9 mouse cellular contexts compared by ENCODE assay signal in the genomic region with DNA sequence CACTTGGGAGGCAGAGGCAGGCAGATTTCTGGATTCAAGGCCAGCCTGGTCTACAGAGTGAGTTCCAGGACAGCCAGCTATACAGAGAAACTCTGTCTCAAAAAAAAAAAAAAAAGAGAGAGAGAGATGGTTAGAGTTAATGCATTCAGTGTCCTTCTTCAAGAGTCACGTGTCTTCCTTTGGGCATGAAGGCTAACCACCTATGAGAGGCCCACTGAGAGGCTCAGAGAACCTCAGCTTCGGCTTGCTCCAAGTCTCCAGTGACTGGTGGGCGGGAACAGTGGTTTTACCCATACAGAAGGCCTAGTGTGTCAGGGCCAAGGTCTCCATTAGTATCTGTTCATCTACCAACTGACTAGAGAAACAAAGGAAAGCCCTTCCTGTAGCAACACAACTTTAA. TPM values are rescaled to one million over a fixed set of nuclear protein-coding genes. Genes with fewer than 3 reads are reported as not detected.
A peak's percentile ranks its signal among the peaks of the same experiment; 100 is the strongest.
DNase-seq lines count a peak whose midpoint lies in the region; ATAC-seq and TF ChIP-seq lines count a peak whose summit lies in the region.
"Had no signal": no experiment of that assay in that cellular context is flagged by ENCODE, and none has a peak within 500 bp of the region (broad histone marks: within the 10 kb centered on the region; RNA-seq: fewer than 3 reads in every experiment).

No protein-coding gene starts in this region.

- no peak overlapping the region for H3K9ac ChIP-seq in heart, adult 2 months (ENCODE audit: low read depth, low read length)
- no peak overlapping the region for H3K9ac ChIP-seq in lung, postnatal 0 days (replicated peaks; ENCODE audit: low read depth)

- no peak for TF ChIP-seq CTCF in heart, adult 2 months (IDR thresholded peaks at IDR 0.05)
- TF ChIP-seq CTCF in spleen, adult 2 months (IDR thresholded peaks at IDR 0.05; ENCODE audit: extremely low read depth, insufficient read depth, insufficient read length, insufficient replicate concordance) = no peak
- TF ChIP-seq CTCF in lung, postnatal 0 days (IDR thresholded peaks at IDR 0.05) = no peak

- H3K4me1 ChIP-seq in heart, adult 2 months (ENCODE audit: control insufficient read depth, insufficient read depth, low read length) = peaks cover 3% of the 10 kb centered on the region
- peaks cover 20% of the 10 kb centered on the region; the same call in 1 of the 2 replicates for H3K4me1 ChIP-seq in spleen, adult 2 months (ENCODE audit: control insufficient read depth, insufficient read depth, insufficient read length)
- H3K4me1 ChIP-seq in lung, postnatal 0 days (ENCODE audit: insufficient read depth, low read depth, low read length) = peaks cover 7% of the 10 kb centered on the region; the same call in 1 of the 2 replicates

- peak; percentile 3; the same call in 1 of the 2 replicates for ATAC-seq in lung, postnatal 0 days

- H3K4me3 ChIP-seq in heart, adult 2 months = no peak overlapping the region
- H3K4me3 ChIP-seq in spleen, adult 2 months (ENCODE audit: extremely low read depth, insufficient read depth, insufficient read length) = no peak overlapping the region
- H3K4me3 ChIP-seq in lung, postnatal 0 days (ENCODE audit: low read depth, low read length) = no peak overlapping the region

- no peak for DNase-seq in heart, adult 2 months
- DNase-seq in heart, adult 11 months = no peak
- DNase-seq in spleen, adult 2 months (ENCODE audit: low read depth in 1 of 2, low spot score in 2 of 2) = no peak
- DNase-seq in spleen, adult 12 weeks (ENCODE audit: low spot score) = no peak
- no peak for DNase-seq in lung, postnatal 0 days (ENCODE audit: low spot score)
- no peak for DNase-seq in cerebellum, adult 11-12 months
- DNase-seq in right cerebral cortex, postnatal 14 days = no peak
- DNase-seq in urinary bladder, adult 2 months (ENCODE audit: low spot score) = no peak

- H3K4me2 ChIP-seq in lung, postnatal 0 days (replicated peaks; ENCODE audit: low read depth, low read length) = 0 out of 2 replicates have a peak overlapping the region, but pooled peaks have one; percentile 54

- no peaks in the 10 kb centered on the region for H3K27me3 ChIP-seq in heart, adult 2 months (ENCODE audit: control insufficient read depth, insufficient read depth, low read length)
- no peaks in the 10 kb centered on the region for H3K27me3 ChIP-seq in spleen, adult 2 months (ENCODE audit: control insufficient read depth, insufficient read depth, low read length)
- H3K27me3 ChIP-seq in lung, postnatal 0 days (replicated peaks; ENCODE audit: insufficient read depth, low read length) = no peaks in the 10 kb centered on the region

- H3K36me3 ChIP-seq in heart, adult 2 months (ENCODE audit: control insufficient read depth, insufficient read depth, low read length) = no peaks in the 10 kb centered on the region
- no peaks in the 10 kb centered on the region for H3K36me3 ChIP-seq in spleen, adult 2 months (ENCODE audit: control insufficient read depth, insufficient read depth, low read length)
- no peaks in the 10 kb centered on the region for H3K36me3 ChIP-seq in lung, postnatal 0 days (ENCODE audit: insufficient read depth, low read length)

- TF ChIP-seq POLR2A in heart, adult 2 months (IDR thresholded peaks at IDR 0.05; ENCODE audit: insufficient read depth, low read depth, low read length) = no peak
- no peak for TF ChIP-seq POLR2A in spleen, adult 2 months (IDR thresholded peaks at IDR 0.05; ENCODE audit: low read depth, low read length)

- peak overlapping the region; percentile 75 for H3K27ac ChIP-seq in heart, adult 2 months
- H3K27ac ChIP-seq in spleen, adult 2 months (ENCODE audit: insufficient read depth, low read length) = peak overlapping the region; percentile 44; the same call in 1 of the 2 replicates
- peak overlapping the region; percentile 66 for H3K27ac ChIP-seq in lung, postnatal 0 days (ENCODE audit: low read length)

- intact Hi-C loops in heart, adult 2 months (cut with DNase I) = loop anchor here (5.0 kb wide), 1 partner anchor 83 kb away; no protein-coding TSS in a partner anchor

- H3K79me2 ChIP-seq in heart, adult 2 months (replicated peaks; ENCODE audit: control insufficient read depth, insufficient read depth, low read length) = no peaks in the 10 kb centered on the region

- H3K9me3 ChIP-seq in lung, postnatal 0 days (ENCODE audit: low read length) = no peaks in the 10 kb centered on the region

- no peak for TF ChIP-seq EP300 in heart, adult 2 months (IDR thresholded peaks at IDR 0.05; ENCODE audit: insufficient read depth, low read depth, low read length)
- TF ChIP-seq EP300 in lung, postnatal 0 days (IDR thresholded peaks at IDR 0.05) = no peak

- WGBS in heart, adult 2 months = 72% methylated on average over 3 of the region's 3 CpGs
- 51% methylated on average over 3 of the region's 3 CpGs for WGBS in spleen, adult 2 months
- WGBS in lung, postnatal 0 days = 64% methylated on average over 3 of the region's 3 CpGs

RNA-seq across cellular contexts. Expression of gene Pla1a, which starts 33.9 kb away (rescaled TPM):
- 1 to 10 TPM; 6.8 to 8.8 TPM for total RNA-seq in heart, adult 2 months (2021)
- polyA plus RNA-seq in heart, adult 2 months (2012; rRNA removed) = 9.6 and 13.6 TPM in 2 replicates
- polyA plus RNA-seq in spleen, adult 2 months (2012; rRNA removed) = 0.54 and 0.88 TPM in 2 replicates
- polyA plus RNA-seq in lung, postnatal 0 days (2015; fragmentation: Nextera tagmentation; extraction: Ambion mirVana) = 1.2 and 1.6 TPM in 2 replicates
- 12.7 and 13.8 TPM in 2 replicates for polyA plus RNA-seq in urinary bladder, adult 2 months (2012; rRNA removed)

RNA-seq across cellular contexts. Expression of gene Popdc2, which starts 37.1 kb away (rescaled TPM):
- 100 to 1,000 TPM; 462 to 476 TPM for total RNA-seq in heart, adult 2 months (2021)
- polyA plus RNA-seq in heart, adult 2 months (2012; rRNA removed) = 695 and 745 TPM in 2 replicates
- 3.3 and 4.8 TPM in 2 replicates for polyA plus RNA-seq in spleen, adult 2 months (2012; rRNA removed)
- polyA plus RNA-seq in lung, postnatal 0 days (2015; fragmentation: Nextera tagmentation; extraction: Ambion mirVana) = 4.7 and 6.5 TPM in 2 replicates
- 167 and 176 TPM in 2 replicates for polyA plus RNA-seq in urinary bladder, adult 2 months (2012; rRNA removed)

RNA-seq across cellular contexts. Expression of gene Gm21987, which starts 52.2 kb away (rescaled TPM):
- total RNA-seq in heart, adult 2 months (2021) = not detected
- not detected in 2 replicates for polyA plus RNA-seq in heart, adult 2 months (2012; rRNA removed)
- polyA plus RNA-seq in spleen, adult 2 months (2012; rRNA removed) = not detected in 2 replicates
- polyA plus RNA-seq in lung, postnatal 0 days (2015; fragmentation: Nextera tagmentation; extraction: Ambion mirVana) = not detected in 2 replicates
- polyA plus RNA-seq in urinary bladder, adult 2 months (2012; rRNA removed) = 0.25 TPM in 1 of 2 replicates, not detected in the other
- total RNA-seq: liver, adult 2 months had no signal
- polyA plus RNA-seq: liver, adult 2 months had no signal

RNA-seq across cellular contexts. Expression of gene Cox17, which starts 52.3 kb away (rescaled TPM):
- total RNA-seq in heart, adult 2 months (2021) = 100 to 1,000 TPM; 295 to 358 TPM
- polyA plus RNA-seq in heart, adult 2 months (2012; rRNA removed) = 190 and 221 TPM in 2 replicates
- polyA plus RNA-seq in spleen, adult 2 months (2012; rRNA removed) = 26.6 and 42.2 TPM in 2 replicates
- 205 and 218 TPM in 2 replicates for polyA plus RNA-seq in lung, postnatal 0 days (2015; fragmentation: Nextera tagmentation; extraction: Ambion mirVana)
- polyA plus RNA-seq in urinary bladder, adult 2 months (2012; rRNA removed) = 203 and 240 TPM in 2 replicates

RNA-seq across cellular contexts. Expression of gene Adprh, which starts 53.4 kb away (rescaled TPM):
- 10 to 100 TPM; 23.4 to 25.2 TPM for total RNA-seq in heart, adult 2 months (2021)
- polyA plus RNA-seq in heart, adult 2 months (2012; rRNA removed) = 21.0 and 27.9 TPM in 2 replicates
- 39.9 and 47.4 TPM in 2 replicates for polyA plus RNA-seq in spleen, adult 2 months (2012; rRNA removed)
- 54.9 and 59.9 TPM in 2 replicates for polyA plus RNA-seq in lung, postnatal 0 days (2015; fragmentation: Nextera tagmentation; extraction: Ambion mirVana)
- 44.3 and 44.8 TPM in 2 replicates for polyA plus RNA-seq in urinary bladder, adult 2 months (2012; rRNA removed)

Comparison
In these comparisons a context has a peak if more than half of its experiments do, and no peak if none do; other contexts are left out.
1. RNA of gene Popdc2, which starts 37.1 kb away (polyA plus RNA-seq): 695 to 745 TPM in heart, adult 2 months and 167 to 176 TPM in urinary bladder, adult 2 months; 4.7 to 6.5 TPM in lung, postnatal 0 days and 3.3 to 4.8 TPM in spleen, adult 2 months; every median in the first group is over 10 times any median in the second.
2. Peak in every context shown above with its lines, with median percentiles within 50 percentile points of each other: H3K27ac ChIP-seq.